Mouse (Mus musculus) lung, postnatal 14 days (tissue): ENCODE data around the gene Aff3.

Experiments
- DNase-seq: peaks from one replicate; pipeline ENCODE4 v3.0.0; 2021

Gene Aff3

GRCm38 (mm10) chr1:38259541-38260338, 405.0 kb downstream of the Aff3 start:
- no peak for DNase-seq

GRCm38 (mm10) chr1:38254426-38254825, 410.3 kb downstream of the Aff3 start:
- no peak for DNase-seq

- DNase-seq, result peak; percentile 48
Measured at GRCm38 (mm10) chr1:38252766-38253079, 412.0 kb downstream of the Aff3 start.

GRCm38 (mm10) chr1:38252031-38252765, 412.6 kb downstream of the Aff3 start:
- DNase-seq, result no peak

- no peak for DNase-seq
Measured at GRCm38 (mm10) chr1:38251448-38251847, 413.3 kb downstream of the Aff3 start.

GRCm38 (mm10) chr1:38250246-38250645, 414.5 kb downstream of the Aff3 start:
- no peak for DNase-seq

- DNase-seq, result no peak
Measured at GRCm38 (mm10) chr1:38249561-38249960, 415.2 kb downstream of the Aff3 start.

- no peak for DNase-seq
Measured at GRCm38 (mm10) chr1:38248027-38248426, 416.7 kb downstream of the Aff3 start.

GRCm38 (mm10) chr1:38242559-38242958, 422.2 kb downstream of the Aff3 start:
- no peak for DNase-seq

GRCm38 (mm10) chr1:38241801-38242200, 423.0 kb downstream of the Aff3 start:
- DNase-seq, result no peak

GRCm38 (mm10) chr1:38241221-38241666, 423.5 kb downstream of the Aff3 start:
- DNase-seq, result no peak

- no peak for DNase-seq
Measured at GRCm38 (mm10) chr1:38240438-38241220, 424.1 kb downstream of the Aff3 start.

- DNase-seq, result no peak
Measured at GRCm38 (mm10) chr1:38239516-38239915, 425.2 kb downstream of the Aff3 start.

- DNase-seq, result no peak
Measured at GRCm38 (mm10) chr1:38237831-38238230, 426.9 kb downstream of the Aff3 start.

- DNase-seq, result no peak
Measured at GRCm38 (mm10) chr1:38237027-38237787, 427.5 kb downstream of the Aff3 start.

GRCm38 (mm10) chr1:38233121-38233520, 431.6 kb downstream of the Aff3 start:
- DNase-seq, result no peak

- no peak for DNase-seq
Measured at GRCm38 (mm10) chr1:38230041-38230440, 434.7 kb downstream of the Aff3 start.

- no peak for DNase-seq
Measured at GRCm38 (mm10) chr1:38228806-38229205, 435.9 kb downstream of the Aff3 start.

GRCm38 (mm10) chr1:38225166-38225565, 439.6 kb downstream of the Aff3 start:
- DNase-seq, result no peak

- peak; percentile 20 for DNase-seq
Measured at GRCm38 (mm10) chr1:38222160-38222559, 442.6 kb downstream of the Aff3 start.

- DNase-seq, result no peak
Measured at GRCm38 (mm10) chr1:38221431-38221830, 443.3 kb downstream of the Aff3 start.

- DNase-seq, result peak; percentile 20
Measured at GRCm38 (mm10) chr1:38217912-38218795, 446.6 kb downstream of the Aff3 start.
